Mouse (Mus musculus) cortical plate, adult 2 months (tissue): ENCODE data around the gene Ppfibp2.

ENCODE experiments used
- CTCF ChIP-seq: fragments of 200-500 bp; IDR thresholded peaks from 2 replicates; pipeline ENCODE4 v1.5.1; 2011; ENCODE audit warnings: mild to moderate bottlenecking, control low read depth, low read length; ENCODE audit not compliant: insufficient read depth; ENCODE audit errors: extremely low read depth
- POLR2A ChIP-seq: fragments of 200-500 bp; IDR thresholded peaks from 2 replicates; pipeline ENCODE4 v1.6.1; 2011; ENCODE audit warnings: mild to moderate bottlenecking, low read length, control low read depth; ENCODE audit not compliant: insufficient read depth; ENCODE audit errors: extremely low read depth

GRCm38 (mm10) chr7:107659186-107659918 is 64.3 kb downstream of the Ppfibp2 start:
- TF ChIP-seq POLR2A = no peak
- TF ChIP-seq CTCF = no peak
